Mouse (Mus musculus) erythroblast, embryonic 14.5 days (primary cell): ENCODE results near the gene Fam78a.

Source experiments
- GATA1 ChIP-seq: IDR thresholded peaks from 2 replicates; pipeline ENCODE4 v1.6.1; 2012; ENCODE audit warnings: low read length, inconsistent platforms, mixed read lengths
- TAL1 ChIP-seq: IDR thresholded peaks from 3 replicates; pipeline ENCODE4 v1.6.1; 2012; ENCODE audit warnings: low read length, inconsistent platforms, mixed read lengths

- peak; percentile 95 for TF ChIP-seq GATA1
- peak; percentile 97 for TF ChIP-seq TAL1
These were observed 43.2 kb upstream of the Fam78a start for GRCm38 (mm10) chr2:32127653-32128535.
